Mouse (Mus musculus) midbrain, embryonic 11.5 days (tissue): ENCODE results near the gene Slc39a12. TPM values are rescaled to one million over a fixed set of nuclear protein-coding genes. Genes with fewer than 3 reads are reported as not detected.

Experiments
- ATAC-seq: fragments of 200-750 bp; cut with Nextera tagmentation; 2 replicates; pipeline ENCODE4 v1.8.0; 2017; ENCODE audit warnings: moderate TSS enrichment, moderate library complexity; ENCODE audit not compliant: low FRiP score
- DNase-seq: peaks from one replicate; pipeline ENCODE4 v3.0.0; 2015; ENCODE audit warnings: low spot score; ENCODE audit errors: missing footprints
- H3K27ac ChIP-seq: fragments of 300-500 bp; sonication (generic); 2 replicates; pipeline ENCODE4 v1.5.1; 2014; ENCODE audit warnings: low read depth, low read length
- H3K27me3 ChIP-seq: fragments of 300-500 bp; sonication (generic); 2 replicates; pipeline ENCODE4 v1.6.1; 2014; ENCODE audit warnings: mild to moderate bottlenecking, low read length, moderate library complexity, mixed read lengths; ENCODE audit not compliant: control insufficient read depth, insufficient read depth
- H3K36me3 ChIP-seq: fragments of 300-500 bp; sonication (generic); 2 replicates; pipeline ENCODE4 v1.6.1; 2014; ENCODE audit warnings: mild to moderate bottlenecking, low read length, moderate library complexity, mixed read lengths; ENCODE audit not compliant: control insufficient read depth, insufficient read depth
- H3K4me1 ChIP-seq: fragments of 300-500 bp; sonication (generic); 2 replicates; pipeline ENCODE4 v1.6.1; 2014; ENCODE audit warnings: low read length; ENCODE audit not compliant: control insufficient read depth, insufficient read depth
- H3K4me2 ChIP-seq: fragments of 300-500 bp; sonication (generic); 2 replicates; pipeline ENCODE4 v1.6.1; 2014; ENCODE audit warnings: mild to moderate bottlenecking, moderate library complexity
- H3K4me3 ChIP-seq: fragments of 300-500 bp; sonication (generic); 2 replicates; pipeline ENCODE4 v1.5.1; 2014; ENCODE audit warnings: low read depth, low read length
- H3K9ac ChIP-seq: fragments of 300-500 bp; sonication (generic); 2 replicates; pipeline ENCODE4 v1.6.1; 2014; ENCODE audit warnings: low read length
- H3K9me3 ChIP-seq: fragments of 300-500 bp; sonication (generic); 2 replicates; pipeline ENCODE4 v1.6.1; 2016; ENCODE audit warnings: low read length; ENCODE audit not compliant: control insufficient read depth
- WGBS: fragments of 180-500 bp; shearing (Covaris S2); extraction: QIAGEN DNeasy Blood & Tissue Kit; methylation state at CpG from one replicate; pipeline ENCODE4 v1.1.7; 2014; 5-methylcytosine and 5-hydroxymethylcytosine counted together
- polyA plus RNA-seq: library from polyadenylated mRNA; unstranded; fragments of >200 nt; fragmentation: Nextera tagmentation; extraction: Ambion mirVana; gene quantifications from 2 replicates; pipeline ENCODE4 v1.2.1, GENCODE M21; 2014

The Slc39a12 gene
- polyA plus RNA-seq, 1 experiment from 2014 or later = 1.7 TPM

GRCm38 (mm10) chr2:14454946-14455631 lies 67.0 kb downstream of the Slc39a12 start:
- no peak overlapping the region for H3K27ac ChIP-seq
- H3K27me3 ChIP-seq = no peaks in the 10 kb centered on the region
- no peaks in the 10 kb centered on the region for H3K36me3 ChIP-seq
- H3K9ac ChIP-seq = no peak overlapping the region
- no peaks in the 10 kb centered on the region for H3K9me3 ChIP-seq
- no peak overlapping the region for H3K4me3 ChIP-seq
- no peaks in the 10 kb centered on the region for H3K4me1 ChIP-seq
- no peak overlapping the region for H3K4me2 ChIP-seq
- no peak for DNase-seq
- WGBS = 82% methylated on average over 7 of the region's 7 CpGs
- no peak for ATAC-seq

- Histone ChIP-seq H3K4me2 (no peak overlapping the region), H3K36me3 (no peaks in the 10 kb centered on the region), H3K27me3 (no peaks in the 10 kb centered on the region), H3K9ac (no peak overlapping the region), H3K4me3 (no peak overlapping the region), H3K9me3 (no peaks in the 10 kb centered on the region), H3K27ac (no peak overlapping the region), H3K4me1 (no peaks in the 10 kb centered on the region)
- ATAC-seq (no peak), DNase-seq (no peak)
- 77% methylated on average over 1 of the region's 1 CpGs for WGBS
Measured at GRCm38 (mm10) chr2:14464438-14464837, 76.3 kb downstream of the Slc39a12 start.

- Histone ChIP-seq H3K4me3 (no peak overlapping the region), H3K9ac (no peak overlapping the region), H3K27ac (no peak overlapping the region), H3K4me1 (no peaks in the 10 kb centered on the region), H3K9me3 (no peaks in the 10 kb centered on the region), H3K4me2 (no peak overlapping the region), H3K36me3 (no peaks in the 10 kb centered on the region), H3K27me3 (no peaks in the 10 kb centered on the region)
- DNase-seq = no peak
- ATAC-seq = no peak
- WGBS = 85% methylated on average over 5 of the region's 5 CpGs
Measured at GRCm38 (mm10) chr2:14494132-14494531, 106.0 kb downstream of the Slc39a12 start.

GRCm38 (mm10) chr2:14496150-14496549 lies 108.0 kb downstream of the Slc39a12 start:
- Histone ChIP-seq H3K4me3 (no peak overlapping the region), H3K9me3 (no peaks in the 10 kb centered on the region), H3K27ac (no peak overlapping the region), H3K27me3 (no peaks in the 10 kb centered on the region), H3K36me3 (no peaks in the 10 kb centered on the region), H3K9ac (no peak overlapping the region), H3K4me2 (no peak overlapping the region), H3K4me1 (no peaks in the 10 kb centered on the region)
- no peak for DNase-seq
- ATAC-seq = no peak
- 95% methylated on average over 2 of the region's 2 CpGs for whole genome bisulfite sequencing

GRCm38 (mm10) chr2:14502482-14502881 lies 114.4 kb downstream of the Slc39a12 start:
- DNase-seq (no peak), ATAC-seq (no peak)
- Histone ChIP-seq H3K4me2 (no peak overlapping the region), H3K4me1 (no peaks in the 10 kb centered on the region), H3K9me3 (no peaks in the 10 kb centered on the region), H3K9ac (no peak overlapping the region), H3K27me3 (no peaks in the 10 kb centered on the region), H3K27ac (no peak overlapping the region), H3K36me3 (no peaks in the 10 kb centered on the region), H3K4me3 (no peak overlapping the region)
- 78% methylated on average over 3 of the region's 3 CpGs for WGBS

- Histone ChIP-seq H3K4me3 (no peak overlapping the region), H3K4me2 (no peak overlapping the region), H3K27ac (no peak overlapping the region), H3K9me3 (no peaks in the 10 kb centered on the region; the same call in 1 of the 2 replicates), H3K36me3 (no peaks in the 10 kb centered on the region), H3K4me1 (no peaks in the 10 kb centered on the region), H3K9ac (no peak overlapping the region), H3K27me3 (no peaks in the 10 kb centered on the region)
- ATAC-seq = no peak
- WGBS = 50% methylated on average over 5 of the region's 5 CpGs
- no peak for DNase-seq
Measured at GRCm38 (mm10) chr2:14518237-14518636, 130.1 kb downstream of the Slc39a12 start.

- ATAC-seq (0 out of 2 replicates have a peak, but pooled peaks have one; percentile 26), DNase-seq (no peak)
- no peak overlapping the region for H3K9ac ChIP-seq
- WGBS = 85% methylated on average over 3 of the region's 3 CpGs
- no peaks in the 10 kb centered on the region for H3K9me3 ChIP-seq
- H3K36me3 ChIP-seq = no peaks in the 10 kb centered on the region
- H3K27me3 ChIP-seq = no peaks in the 10 kb centered on the region
- no peak overlapping the region for H3K27ac ChIP-seq
- H3K4me1 ChIP-seq = no peaks in the 10 kb centered on the region
- no peak overlapping the region for H3K4me2 ChIP-seq
- no peak overlapping the region for H3K4me3 ChIP-seq
Measured at GRCm38 (mm10) chr2:14534325-14535077, 146.4 kb downstream of the Slc39a12 start.

GRCm38 (mm10) chr2:14535246-14535671 lies 147.1 kb downstream of the Slc39a12 start:
- H3K27ac ChIP-seq = no peak overlapping the region
- ATAC-seq = peak; percentile 93

GRCm38 (mm10) chr2:14537781-14538180 lies 149.7 kb downstream of the Slc39a12 start:
- no peak for DNase-seq
- WGBS = 85% methylated on average over 3 of the region's 3 CpGs
- no peak overlapping the region for H3K27ac ChIP-seq
- no peaks in the 10 kb centered on the region for H3K4me1 ChIP-seq
- no peaks in the 10 kb centered on the region for H3K9me3 ChIP-seq
- ATAC-seq = no peak
- H3K4me3 ChIP-seq = no peak overlapping the region
- H3K27me3 ChIP-seq = no peaks in the 10 kb centered on the region
- H3K9ac ChIP-seq = no peak overlapping the region
- H3K4me2 ChIP-seq = no peak overlapping the region
- H3K36me3 ChIP-seq = no peaks in the 10 kb centered on the region

More at GRCm38 (mm10) chr2:14535246-14535671, 147.1 kb downstream of the Slc39a12 start:
- 34% methylated on average over 3 of the region's 3 CpGs for WGBS
- no peaks in the 10 kb centered on the region for H3K9me3 ChIP-seq
- no peak overlapping the region for H3K4me2 ChIP-seq
- no peaks in the 10 kb centered on the region for H3K27me3 ChIP-seq
- H3K9ac ChIP-seq = no peak overlapping the region
- no peaks in the 10 kb centered on the region for H3K4me1 ChIP-seq
- no peak overlapping the region for H3K4me3 ChIP-seq
- H3K36me3 ChIP-seq = no peaks in the 10 kb centered on the region
- DNase-seq = peak; percentile 90
